ENCODE assay signal across 8 mouse cellular contexts in genomic region chr7:143706697-143707438, GRCm38 (mm10). TPM values are rescaled to one million over a fixed set of nuclear protein-coding genes. Genes with fewer than 3 reads are reported as not detected.
A peak's percentile ranks its signal among the peaks of the same experiment; 100 is the strongest.
DNase-seq lines count a peak whose midpoint lies in the region; ATAC-seq and TF ChIP-seq lines count a peak whose summit lies in the region.

No protein-coding gene starts in this region.

- peaks cover 87% of the 10 kb centered on the region for H3K36me3 ChIP-seq in embryonic facial prominence, embryonic 13.5 days
- H3K36me3 ChIP-seq in heart, adult 2 months (ENCODE audit: control insufficient read depth, insufficient read depth, low read length) = no peaks in the 10 kb centered on the region
- H3K36me3 ChIP-seq in limb, embryonic 12.5 days = peaks cover 74% of the 10 kb centered on the region

- no peak overlapping the region for H3K9ac ChIP-seq in embryonic facial prominence, embryonic 13.5 days
- H3K9ac ChIP-seq in heart, adult 2 months (ENCODE audit: low read depth, low read length) = no peak overlapping the region
- no peak overlapping the region for H3K9ac ChIP-seq in limb, embryonic 12.5 days (replicated peaks)

- TF ChIP-seq CTCF in heart, adult 2 months (IDR thresholded peaks at IDR 0.05) = peak; percentile 100

- ATAC-seq in embryonic facial prominence, embryonic 13.5 days (ENCODE audit: insufficient number of reproducible peaks, insufficient read depth, low FRiP score, low TSS enrichment, low read depth) = 0 out of 2 replicates have a peak, but pooled peaks have one; percentile 17
- peak; percentile 34; the same call in 1 of the 2 replicates for ATAC-seq in limb, embryonic 12.5 days (ENCODE audit: insufficient number of reproducible peaks, insufficient read depth, low FRiP score, low TSS enrichment, low read depth)

- TF ChIP-seq POLR2A in heart, adult 2 months (IDR thresholded peaks at IDR 0.05; ENCODE audit: insufficient read depth, low read depth, low read length) = no peak

- H3K27ac ChIP-seq in embryonic facial prominence, embryonic 13.5 days = no peak overlapping the region
- no peak overlapping the region for H3K27ac ChIP-seq in heart, adult 2 months
- no peak overlapping the region for H3K27ac ChIP-seq in limb, embryonic 12.5 days

- no peak overlapping the region for H3K4me2 ChIP-seq in embryonic facial prominence, embryonic 13.5 days
- H3K4me2 ChIP-seq in limb, embryonic 12.5 days = no peak overlapping the region

- intact Hi-C loops in heart, adult 2 months (cut with DNase I) = loop anchor here (1.0 kb wide), 2 partner anchors 41 to 57 kb away; no protein-coding TSS in a partner anchor

- no peaks in the 10 kb centered on the region for H3K9me3 ChIP-seq in embryonic facial prominence, embryonic 13.5 days
- H3K9me3 ChIP-seq in limb, embryonic 12.5 days = no peaks in the 10 kb centered on the region

- TF ChIP-seq EP300 in heart, adult 2 months (IDR thresholded peaks at IDR 0.05; ENCODE audit: insufficient read depth, low read depth, low read length) = peak; percentile 99

- H3K79me2 ChIP-seq in heart, adult 2 months (replicated peaks; ENCODE audit: control insufficient read depth, insufficient read depth, low read length) = no peaks in the 10 kb centered on the region

- no peak overlapping the region for H3K4me3 ChIP-seq in embryonic facial prominence, embryonic 13.5 days
- H3K4me3 ChIP-seq in heart, adult 2 months = no peak overlapping the region
- H3K4me3 ChIP-seq in limb, embryonic 12.5 days (replicated peaks) = no peak overlapping the region

- 31% methylated on average over 7 of the region's 7 CpGs for WGBS in embryonic facial prominence, embryonic 13.5 days
- 40% methylated on average over 7 of the region's 7 CpGs for WGBS in heart, adult 2 months
- WGBS in limb, embryonic 12.5 days = 30% methylated on average over 7 of the region's 7 CpGs

- peak; percentile 98 for DNase-seq in 416B (ENCODE audit: low read depth)
- peak; percentile 91 to 93 for DNase-seq in adrenal gland, postnatal 36 days
- peak; percentile 88 to 91 for DNase-seq in heart, adult 2 months
- DNase-seq in kidney, adult 8-10 months = peak; percentile 93 to 97
- DNase-seq in monocyte, adult 2 months (ENCODE audit: low read depth in 1 of 2, low spot score in 2 of 2) = peak; percentile 64 to 81
- peak; percentile 58 to 77 for DNase-seq in spleen, postnatal 14 days (ENCODE audit: low spot score in 2 of 2)

- peaks cover 6% of the 10 kb centered on the region; the same call in 1 of the 2 replicates for H3K4me1 ChIP-seq in embryonic facial prominence, embryonic 13.5 days
- H3K4me1 ChIP-seq in heart, adult 2 months (ENCODE audit: control insufficient read depth, insufficient read depth, low read length) = no peaks in the 10 kb centered on the region
- H3K4me1 ChIP-seq in limb, embryonic 12.5 days (replicated peaks) = no peaks in the 10 kb centered on the region

- no peaks in the 10 kb centered on the region for H3K27me3 ChIP-seq in embryonic facial prominence, embryonic 13.5 days
- no peaks in the 10 kb centered on the region for H3K27me3 ChIP-seq in heart, adult 2 months (ENCODE audit: control insufficient read depth, insufficient read depth, low read length)
- no peaks in the 10 kb centered on the region for H3K27me3 ChIP-seq in limb, embryonic 12.5 days

RNA-seq across cellular contexts. Expression of gene Tnfrsf23, which starts 21.2 kb away (rescaled TPM):
- 1 to 10 TPM; 3.1 to 4.3 TPM for total RNA-seq in adrenal gland, postnatal 36 days (2021)
- polyA plus RNA-seq in embryonic facial prominence, embryonic 13.5 days (2015; fragmentation: Nextera tagmentation; extraction: Ambion mirVana) = 1.0 and 1.8 TPM in 2 replicates
- total RNA-seq in heart, adult 2 months (2021) = 1 to 10 TPM; 2.4 to 2.8 TPM
- polyA plus RNA-seq in heart, adult 2 months (2012; rRNA removed) = 3.2 and 5.1 TPM in 2 replicates
- 0.59 and 0.64 TPM in 2 replicates for polyA plus RNA-seq in limb, embryonic 12.5 days (2016; fragmentation: Nextera tagmentation; extraction: Ambion mirVana)

RNA-seq across cellular contexts. Expression of gene Osbpl5, which starts 49.9 kb away (rescaled TPM):
- 10 to 100 TPM; 29.6 to 32.4 TPM for total RNA-seq in adrenal gland, postnatal 36 days (2021)
- polyA plus RNA-seq in embryonic facial prominence, embryonic 13.5 days (2015; fragmentation: Nextera tagmentation; extraction: Ambion mirVana) = 37.9 and 43.6 TPM in 2 replicates
- total RNA-seq in heart, adult 2 months (2021) = 10 to 100 TPM; 14.8 to 18.0 TPM
- 21.3 and 28.9 TPM in 2 replicates for polyA plus RNA-seq in heart, adult 2 months (2012; rRNA removed)
- 26.1 and 30.4 TPM in 2 replicates for polyA plus RNA-seq in limb, embryonic 12.5 days (2016; fragmentation: Nextera tagmentation; extraction: Ambion mirVana)

RNA-seq across cellular contexts. Expression of gene Tnfrsf22, which starts 57.4 kb away (rescaled TPM):
- 1 to 10 TPM; 3.5 to 3.9 TPM for total RNA-seq in adrenal gland, postnatal 36 days (2021)
- 11.6 and 15.0 TPM in 2 replicates for polyA plus RNA-seq in embryonic facial prominence, embryonic 13.5 days (2015; fragmentation: Nextera tagmentation; extraction: Ambion mirVana)
- 1 to 10 TPM; 1.4 to 2.3 TPM for total RNA-seq in heart, adult 2 months (2021)
- polyA plus RNA-seq in heart, adult 2 months (2012; rRNA removed) = 3.2 and 5.6 TPM in 2 replicates
- 11.4 and 12.8 TPM in 2 replicates for polyA plus RNA-seq in limb, embryonic 12.5 days (2016; fragmentation: Nextera tagmentation; extraction: Ambion mirVana)

RNA-seq across cellular contexts. Expression of gene Mrgprg, which starts 59.9 kb away (rescaled TPM):
- 1 to 10 TPM; 1.3 to 3.8 TPM for total RNA-seq in adrenal gland, postnatal 36 days (2021)
- polyA plus RNA-seq in embryonic facial prominence, embryonic 13.5 days (2015; fragmentation: Nextera tagmentation; extraction: Ambion mirVana) = not detected in 2 replicates
- not detected for total RNA-seq in heart, adult 2 months (2021)
- 0.15 and 0.18 TPM in 2 replicates for polyA plus RNA-seq in heart, adult 2 months (2012; rRNA removed)
- polyA plus RNA-seq in limb, embryonic 12.5 days (2016; fragmentation: Nextera tagmentation; extraction: Ambion mirVana) = not detected in 2 replicates
